Mouse (Mus musculus): ENCODE measurements at regions not wholly inside any gene's neighbourhood (a gene's known extent, or its start where the extent isn't known, plus 50 kb on each side); places are given as distances from the start of the nearest gene placed in this dataset.

- WGBS = 27% methylated on average over 6 of the region's 6 CpGs
- Histone ChIP-seq H3K36me3 (no peaks in the 10 kb centered on the region), H3K9ac (replicated peaks) (no peak overlapping the region), H3K4me2 (no peak overlapping the region), H3K27ac (replicated peaks) (no peak overlapping the region), H3K9me3 (replicated peaks) (no peaks in the 10 kb centered on the region), H3K27me3 (replicated peaks) (no peaks in the 10 kb centered on the region), H3K4me1 (no peaks in the 10 kb centered on the region), H3K4me3 (replicated peaks) (no peak overlapping the region)
- ATAC-seq (ENCODE audit: low FRiP score) = peak; percentile 41; the same call in 1 of the 2 replicates
Observed at GRCm38 (mm10) chr17:16157711-16158110, 326.9 kb upstream of the Rgmb start.

GRCm38 (mm10) chr17:16157135-16157534 is 326.3 kb upstream of the Rgmb start:
- Histone ChIP-seq H3K9me3 (replicated peaks) (no peaks in the 10 kb centered on the region), H3K4me3 (replicated peaks) (no peak overlapping the region), H3K27ac (replicated peaks) (no peak overlapping the region), H3K4me1 (no peaks in the 10 kb centered on the region), H3K27me3 (replicated peaks) (no peaks in the 10 kb centered on the region), H3K9ac (replicated peaks) (no peak overlapping the region), H3K36me3 (no peaks in the 10 kb centered on the region), H3K4me2 (no peak overlapping the region)
- WGBS = 50% methylated on average over 5 of the region's 5 CpGs
- ATAC-seq (ENCODE audit: low FRiP score) = no peak

GRCm38 (mm10) chr17:16156596-16156995 is 325.8 kb upstream of the Rgmb start:
- no peak overlapping the region for H3K27ac ChIP-seq (replicated peaks)

GRCm38 (mm10) chr17:16155587-16155986 is 324.7 kb upstream of the Rgmb start:
- H3K4me3 ChIP-seq (replicated peaks) = no peak overlapping the region
- no peaks in the 10 kb centered on the region for H3K27me3 ChIP-seq (replicated peaks)
- no peaks in the 10 kb centered on the region for H3K36me3 ChIP-seq
- no peak overlapping the region for H3K4me2 ChIP-seq
- ATAC-seq (ENCODE audit: low FRiP score) = no peak
- H3K4me1 ChIP-seq = no peaks in the 10 kb centered on the region
- H3K9ac ChIP-seq (replicated peaks) = no peak overlapping the region
- H3K27ac ChIP-seq (replicated peaks) = no peak overlapping the region
- WGBS = 91% methylated on average over 3 of the region's 3 CpGs
- no peaks in the 10 kb centered on the region for H3K9me3 ChIP-seq (replicated peaks)

More at GRCm38 (mm10) chr17:16156596-16156995, 325.8 kb upstream of the Rgmb start:
- WGBS = 84% methylated on average over 3 of the region's 3 CpGs
- Histone ChIP-seq H3K9ac (replicated peaks) (no peak overlapping the region), H3K27me3 (replicated peaks) (no peaks in the 10 kb centered on the region), H3K36me3 (no peaks in the 10 kb centered on the region), H3K4me2 (no peak overlapping the region), H3K4me3 (replicated peaks) (no peak overlapping the region), H3K9me3 (replicated peaks) (no peaks in the 10 kb centered on the region), H3K4me1 (no peaks in the 10 kb centered on the region)
- ATAC-seq (ENCODE audit: low FRiP score) = peak; percentile 45; the same call in 1 of the 2 replicates
